Mouse (Mus musculus) embryonic fibroblast, embryonic 13.5 days (primary cell): ENCODE data around the gene Car14. TPM values are rescaled to one million over a fixed set of nuclear protein-coding genes. Genes with fewer than 3 reads are reported as not detected.
"Not testable (repeated sequence)": the region's sequence is repeated elsewhere in the genome, so short reads cannot be mapped to it uniquely, and the experiment has no call there.

Experiments used
- H3K27ac ChIP-seq: 2 replicates; pipeline ENCODE4 v1.5.1; 2012; ENCODE audit warnings: low read length, control low read depth, inconsistent platforms; ENCODE audit not compliant: insufficient read depth
- H3K4me1 ChIP-seq: 2 replicates; pipeline ENCODE4 v1.6.1; 2011; ENCODE audit warnings: low read length; ENCODE audit not compliant: control insufficient read depth, insufficient read depth
- H3K4me3 ChIP-seq: 2 replicates; pipeline ENCODE4 v1.5.1; 2011; ENCODE audit warnings: mild to moderate bottlenecking, control low read depth, low read length; ENCODE audit not compliant: insufficient read depth
- CTCF ChIP-seq: IDR thresholded peaks from 2 replicates; pipeline ENCODE4 v1.5.1; 2011; ENCODE audit warnings: mild to moderate bottlenecking, control low read depth, low read length, moderate library complexity, borderline replicate concordance; ENCODE audit not compliant: insufficient read depth
- POLR2A ChIP-seq: IDR thresholded peaks from 2 replicates; pipeline ENCODE4 v1.6.1; 2011; ENCODE audit warnings: low read depth, mild to moderate bottlenecking, control low read depth, low read length, moderate library complexity
- polyA plus RNA-seq: library from polyadenylated mRNA; stranded (reverse); fragments of >200 nt; gene quantifications from 2 replicates; pipeline ENCODE4 v1.2.4, GENCODE M21; 2011; ENCODE audit warnings: low read depth; ENCODE audit not compliant: missing spikeins, insufficient read length

Car14 gene
- polyA plus RNA-seq = not detected in 2 replicates

DNA sequence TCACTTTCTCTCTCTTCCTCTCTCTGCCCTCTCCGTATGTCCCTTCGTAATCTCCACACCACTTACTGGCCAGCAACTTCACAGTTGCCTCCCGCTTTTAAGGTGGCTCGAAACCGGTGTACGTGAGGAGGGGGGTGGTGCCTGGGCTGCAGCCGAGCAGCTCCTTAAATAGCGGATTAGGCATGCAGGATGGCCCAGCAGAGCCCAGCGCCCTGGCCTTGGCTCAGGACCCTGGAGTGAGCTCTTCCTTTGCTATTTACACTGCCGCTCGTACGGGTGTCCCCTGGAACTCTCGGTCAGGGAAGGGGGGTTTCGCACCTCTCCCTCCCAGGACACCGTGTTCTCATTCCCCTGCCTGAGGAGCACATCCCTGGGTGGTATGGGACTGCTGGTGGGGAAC is at the start of gene Car14:
Gene Car14, minus strand, starts transcription at position 124 of the 400 bp plus-strand sequence.
- Histone ChIP-seq H3K4me1 (no peaks in the 10 kb centered on the region), H3K4me3 (peak within 1 kb of the TSS; percentile 17), H3K27ac (no peak within 1 kb of the TSS)
- TF ChIP-seq POLR2A = no peak
- TF ChIP-seq CTCF = no peak

DNA sequence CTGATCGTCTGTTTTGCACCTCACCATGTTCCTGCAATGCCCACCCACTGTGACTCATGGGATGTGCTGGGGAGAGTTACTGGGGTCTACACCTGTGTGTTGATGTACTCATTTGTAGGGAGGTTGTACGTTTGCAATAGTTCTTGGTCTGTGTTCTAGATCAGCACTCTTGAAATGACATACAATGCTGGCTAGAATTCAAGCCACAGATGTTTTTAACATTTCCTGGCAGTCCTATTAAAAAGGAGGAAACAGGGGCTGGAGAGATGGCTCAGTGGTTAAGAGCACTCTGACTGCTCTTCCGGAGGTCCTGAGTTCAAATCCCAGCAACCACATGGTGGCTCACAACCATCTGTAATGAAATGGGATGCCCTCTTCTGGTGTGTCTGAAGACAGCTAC is 49.0 kb upstream of the Car14 start:
- TF ChIP-seq CTCF (no peak), POLR2A (no peak)
- no peaks in the 10 kb centered on the region; the same call in 1 of the 2 replicates for H3K4me1 ChIP-seq

DNA sequence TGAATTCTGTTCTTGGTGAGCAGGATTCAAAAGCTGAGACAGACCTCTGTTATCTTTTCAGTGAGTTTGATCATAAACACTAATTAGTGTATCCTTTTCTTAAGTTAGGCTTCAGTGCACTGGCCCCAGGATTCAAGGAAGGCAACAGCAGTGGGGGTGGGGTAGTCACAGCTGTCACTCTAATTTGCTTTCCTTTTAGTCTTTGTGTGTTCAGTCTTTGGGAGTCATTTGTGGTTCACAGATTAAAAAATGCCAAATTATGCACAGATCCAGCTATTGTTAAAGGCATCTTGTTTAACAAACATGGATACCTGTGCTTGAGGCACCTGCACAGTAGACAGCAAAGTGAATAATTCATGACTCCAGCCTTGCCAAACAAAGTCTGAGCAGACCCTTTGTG is 48.5 kb upstream of the Car14 start:
- H3K4me3 ChIP-seq = no peak overlapping the region
- TF ChIP-seq POLR2A (no peak), CTCF (no peak)
- no peak overlapping the region for H3K27ac ChIP-seq
- H3K4me1 ChIP-seq = no peaks in the 10 kb centered on the region; the same call in 1 of the 2 replicates

More for the DNA sequence above, 49.0 kb upstream of the Car14 start:
- Histone ChIP-seq H3K27ac (no peak overlapping the region), H3K4me3 (no peak overlapping the region)

DNA sequence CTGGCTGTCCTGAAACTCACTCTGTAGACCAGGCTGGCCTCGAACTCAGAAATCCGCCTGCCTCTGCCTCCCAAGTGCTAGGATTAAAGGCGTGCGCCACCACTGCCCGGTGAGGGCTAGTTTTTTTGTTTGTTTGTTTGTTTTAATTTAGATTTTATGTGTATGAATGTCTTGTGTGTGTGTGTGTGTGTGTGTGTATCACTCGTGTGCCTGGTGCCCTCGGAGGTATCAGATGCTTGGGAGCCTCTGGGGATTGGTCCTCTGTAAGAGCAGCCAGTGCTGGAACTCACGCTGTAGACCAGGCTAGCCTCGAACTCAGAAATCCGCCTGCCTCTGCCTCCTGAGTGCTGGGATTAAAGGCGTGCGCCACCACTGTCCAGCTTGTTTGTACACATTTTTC is 47.1 kb upstream of the Car14 start:
- H3K4me1 ChIP-seq = not testable (repeated sequence)
- H3K27ac ChIP-seq = peak overlapping the region; percentile 77; the same call in 1 of the 2 replicates
- H3K4me3 ChIP-seq = peak overlapping the region; percentile 28

DNA sequence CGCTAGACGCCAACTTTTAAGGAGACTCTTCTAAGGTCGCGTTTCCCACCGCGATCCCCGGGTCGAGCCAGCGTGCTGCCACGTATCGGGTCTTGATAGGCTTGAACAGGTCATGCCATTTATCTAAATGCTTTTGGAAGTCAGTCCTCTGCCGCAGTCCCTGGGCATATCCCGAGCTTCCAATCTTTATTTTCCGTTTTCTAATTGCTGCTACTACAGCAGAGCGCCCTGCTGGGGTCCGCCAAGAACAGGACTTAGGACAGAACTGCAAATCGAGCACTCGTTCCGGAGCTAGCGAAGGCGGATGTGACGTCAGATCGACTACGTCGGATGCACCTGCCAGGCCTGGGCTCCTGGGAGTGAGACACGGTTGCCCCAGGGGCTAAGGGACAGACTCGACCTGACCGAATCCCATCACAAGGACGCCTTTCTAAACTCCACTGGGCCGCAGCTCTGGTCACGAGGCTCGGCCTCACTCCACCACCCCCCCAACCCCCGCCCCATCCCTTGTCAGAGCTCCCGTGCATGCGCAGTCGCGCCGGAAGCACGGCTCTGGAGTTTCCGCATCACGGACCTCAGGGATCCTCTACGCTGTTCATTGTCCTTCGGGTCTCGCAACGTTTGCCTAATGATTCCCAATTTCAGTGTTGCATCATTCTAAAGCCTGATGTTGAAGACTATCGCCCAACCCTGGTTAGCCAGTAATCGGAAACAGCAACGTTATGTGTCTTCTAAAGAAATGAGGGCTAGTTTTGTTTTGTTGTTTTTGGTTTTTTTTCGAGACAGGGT is 46.5 kb upstream of the Car14 start:
- TF ChIP-seq POLR2A (peak; percentile 81), CTCF (no peak)
- Histone ChIP-seq H3K4me1 (no peaks in the 10 kb centered on the region), H3K27ac (peak overlapping the region; percentile 77), H3K4me3 (peak overlapping the region; percentile 28)

GRCm38 (mm10) chr3:95948325-95948724 is 43.8 kb upstream of the Car14 start:
- no peak overlapping the region for H3K4me3 ChIP-seq
- no peaks in the 10 kb centered on the region for H3K4me1 ChIP-seq
- TF ChIP-seq CTCF = no peak
- no peak for TF ChIP-seq POLR2A
- H3K27ac ChIP-seq = no peak overlapping the region

- Histone ChIP-seq H3K4me3 (no peak overlapping the region), H3K4me1 (no peaks in the 10 kb centered on the region), H3K27ac (no peak overlapping the region)
- TF ChIP-seq CTCF (no peak), POLR2A (no peak)
Observed at GRCm38 (mm10) chr3:95945731-95946240, 41.3 kb upstream of the Car14 start.

GRCm38 (mm10) chr3:95944742-95945141 is 40.3 kb upstream of the Car14 start:
- Histone ChIP-seq H3K27ac (no peak overlapping the region), H3K4me1 (no peaks in the 10 kb centered on the region), H3K4me3 (no peak overlapping the region)
- TF ChIP-seq POLR2A (no peak), CTCF (no peak)

DNA sequence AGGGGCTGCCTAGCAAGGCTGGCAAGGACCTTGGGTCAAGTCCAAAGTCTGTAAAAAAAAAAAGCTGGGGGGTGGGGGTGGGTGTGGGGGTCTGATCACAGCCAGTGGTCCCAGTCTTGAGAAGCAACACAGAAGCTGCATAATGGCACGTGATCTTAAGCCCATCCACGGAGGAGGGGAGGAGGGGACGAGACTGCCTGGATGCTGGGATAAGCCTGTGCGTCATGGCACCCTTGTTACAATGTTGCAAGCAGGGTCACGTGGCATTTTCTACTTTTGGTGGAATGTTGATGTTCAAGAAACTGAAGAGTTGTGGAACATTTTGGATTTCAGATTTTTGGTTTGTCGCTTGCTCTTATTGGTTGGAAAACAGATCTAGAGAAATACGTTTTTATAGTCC is 38.7 kb upstream of the Car14 start:
- no peak for TF ChIP-seq POLR2A
- TF ChIP-seq CTCF = no peak
- Histone ChIP-seq H3K4me3 (no peak overlapping the region), H3K4me1 (no peaks in the 10 kb centered on the region), H3K27ac (no peak overlapping the region)

GRCm38 (mm10) chr3:95942749-95943148 is 38.3 kb upstream of the Car14 start:
- no peak for TF ChIP-seq CTCF
- no peak for TF ChIP-seq POLR2A
- no peak overlapping the region for H3K4me3 ChIP-seq
- no peaks in the 10 kb centered on the region for H3K4me1 ChIP-seq
- no peak overlapping the region for H3K27ac ChIP-seq

- no peak for TF ChIP-seq POLR2A
- TF ChIP-seq CTCF = no peak
- Histone ChIP-seq H3K4me1 (no peaks in the 10 kb centered on the region), H3K4me3 (no peak overlapping the region), H3K27ac (no peak overlapping the region)
Observed at GRCm38 (mm10) chr3:95938835-95939234, 34.3 kb upstream of the Car14 start.
